Mouse (Mus musculus) ES-Bruce4 (cell line): Measurements from ENCODE around the gene Med13l.

Source experiments
- CTCF ChIP-seq: IDR thresholded peaks from one replicate; pipeline ENCODE4 v1.8.1; 2011; ENCODE audit warnings: low read depth, low read length
- EP300 ChIP-seq: IDR thresholded peaks from 2 replicates; pipeline ENCODE4 v1.6.1; 2011; ENCODE audit warnings: low read depth, low read length; ENCODE audit not compliant: insufficient read depth

GRCm38 (mm10) chr5:118663999-118664398 is 103.5 kb downstream of the Med13l start:
- TF ChIP-seq CTCF: no peak
- no peak for TF ChIP-seq EP300
